Mouse (Mus musculus): ENCODE measurements around the gene Fah.

DNA sequence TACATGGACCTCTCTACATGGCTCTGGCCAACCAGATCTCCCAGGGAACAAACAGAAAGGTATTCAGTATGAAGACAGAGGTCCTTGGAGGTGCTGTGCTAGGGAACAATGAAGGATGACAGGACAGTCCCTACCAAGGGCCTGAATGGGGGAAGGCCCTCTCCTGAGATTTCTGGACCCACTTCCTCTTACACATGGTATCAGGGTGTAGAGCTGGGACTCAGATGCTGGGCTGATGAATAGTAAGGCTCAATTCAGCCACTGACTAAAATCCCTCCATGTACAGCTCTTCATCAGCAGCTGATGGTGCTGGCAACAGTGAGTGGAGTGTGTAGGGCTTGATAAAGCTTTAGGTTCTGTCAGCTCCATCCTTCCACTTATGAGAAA lies 11.6 kb downstream of the Fah start:
- TF ChIP-seq CTCF (IDR thresholded peaks at IDR 0.05; ENCODE audit: extremely low read depth, insufficient read depth, insufficient read length, insufficient replicate concordance), result no peak
- no peak for TF ChIP-seq POLR2A (IDR thresholded peaks at IDR 0.05; ENCODE audit: low read depth, low read length)

Data from spleen, adult 2 months (tissue).